Mouse (Mus musculus) heart, embryonic 10.5 days (tissue): ENCODE data around the gene Hmgn2. TPM values are rescaled to one million over a fixed set of nuclear protein-coding genes. Genes with fewer than 3 reads are reported as not detected.

ENCODE experiments used
- DNase-seq: peaks from one replicate; pipeline ENCODE4 v3.0.0-alpha.2; 2017; ENCODE audit warnings: low spot score
- H3K27ac ChIP-seq: fragments of 300-500 bp; sonication (generic); 2 replicates; pipeline ENCODE4 v1.5.1; 2016; ENCODE audit warnings: mild to moderate bottlenecking
- H3K27me3 ChIP-seq: fragments of 300-500 bp; sonication (generic); 2 replicates; pipeline ENCODE4 v1.6.1; 2016; ENCODE audit warnings: mild to moderate bottlenecking; ENCODE audit not compliant: poor library complexity, insufficient read depth, severe bottlenecking
- H3K36me3 ChIP-seq: fragments of 300-500 bp; sonication (generic); 2 replicates; pipeline ENCODE4 v1.6.1; 2016; ENCODE audit warnings: mild to moderate bottlenecking, moderate library complexity
- H3K4me1 ChIP-seq: fragments of 300-500 bp; sonication (generic); 2 replicates; pipeline ENCODE4 v1.6.1; 2016; ENCODE audit warnings: mild to moderate bottlenecking
- H3K4me3 ChIP-seq: fragments of 300-500 bp; sonication (generic); 2 replicates; pipeline ENCODE4 v1.5.1; 2016; ENCODE audit warnings: mild to moderate bottlenecking, moderate library complexity
- H3K9me3 ChIP-seq: fragments of 300-500 bp; sonication (generic); 2 replicates; pipeline ENCODE4 v1.6.1; 2016; ENCODE audit warnings: mild to moderate bottlenecking, moderate library complexity
- WGBS: fragments of 180-500 bp; shearing (Covaris S2); methylation state at CpG from one replicate; pipeline ENCODE4 v1.1.7; 2016; 5-methylcytosine and 5-hydroxymethylcytosine counted together
- polyA plus RNA-seq: library from polyadenylated mRNA; unstranded; fragments of >200 nt; fragmentation: Nextera tagmentation; extraction: Ambion mirVana; gene quantifications from 2 replicates; pipeline ENCODE4 v1.2.1, GENCODE M21; 2016

The Hmgn2 gene
- 2,048 and 2,274 TPM in 2 replicates for polyA plus RNA-seq

DNA sequence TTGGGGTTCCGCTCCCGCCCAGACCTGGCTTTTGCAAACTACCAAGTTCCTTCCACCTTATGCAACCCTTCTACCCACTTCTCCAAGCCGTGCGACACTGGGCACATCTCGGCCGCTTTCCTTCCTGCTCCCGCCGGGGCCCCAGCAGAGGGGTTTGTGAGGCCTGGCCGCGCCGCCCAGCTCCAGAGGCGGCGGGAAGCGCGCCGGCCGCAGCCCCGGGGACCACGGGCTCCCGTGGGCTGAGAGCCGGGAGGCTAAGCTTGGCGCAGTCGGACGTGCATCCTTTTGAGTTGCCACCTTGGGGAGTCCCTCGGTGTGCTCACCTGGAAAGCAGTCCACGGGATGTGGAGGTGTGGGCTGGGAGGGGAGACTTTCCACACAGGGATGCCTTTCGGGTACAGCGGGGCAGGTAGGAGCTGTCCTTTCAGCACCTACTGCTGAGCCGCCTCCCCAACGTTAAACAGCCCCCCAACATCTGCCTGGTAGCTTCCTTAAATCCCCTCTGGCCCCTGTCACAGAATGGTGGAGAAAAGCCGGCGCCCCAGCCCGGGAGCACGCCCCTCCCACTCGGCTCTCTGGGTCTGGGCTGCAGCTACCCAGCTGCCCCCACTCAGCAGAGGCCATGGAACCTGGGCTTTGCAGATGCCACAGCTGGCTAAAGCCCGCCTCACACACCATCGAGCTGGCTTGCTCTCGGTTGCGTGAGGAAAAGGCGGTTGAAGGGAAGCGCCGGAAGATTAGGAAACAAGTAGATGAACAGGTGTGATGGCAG lies at the start of gene Hmgn2:
Gene Hmgn2, minus strand, starts transcription at position 501 of the 772 bp plus-strand sequence.
- DNase-seq: peak; percentile 85
- Histone ChIP-seq H3K4me3 (peak within 1 kb of the TSS; percentile 80), H3K36me3 (peaks cover 63% of the 10 kb centered on the region)

DNA sequence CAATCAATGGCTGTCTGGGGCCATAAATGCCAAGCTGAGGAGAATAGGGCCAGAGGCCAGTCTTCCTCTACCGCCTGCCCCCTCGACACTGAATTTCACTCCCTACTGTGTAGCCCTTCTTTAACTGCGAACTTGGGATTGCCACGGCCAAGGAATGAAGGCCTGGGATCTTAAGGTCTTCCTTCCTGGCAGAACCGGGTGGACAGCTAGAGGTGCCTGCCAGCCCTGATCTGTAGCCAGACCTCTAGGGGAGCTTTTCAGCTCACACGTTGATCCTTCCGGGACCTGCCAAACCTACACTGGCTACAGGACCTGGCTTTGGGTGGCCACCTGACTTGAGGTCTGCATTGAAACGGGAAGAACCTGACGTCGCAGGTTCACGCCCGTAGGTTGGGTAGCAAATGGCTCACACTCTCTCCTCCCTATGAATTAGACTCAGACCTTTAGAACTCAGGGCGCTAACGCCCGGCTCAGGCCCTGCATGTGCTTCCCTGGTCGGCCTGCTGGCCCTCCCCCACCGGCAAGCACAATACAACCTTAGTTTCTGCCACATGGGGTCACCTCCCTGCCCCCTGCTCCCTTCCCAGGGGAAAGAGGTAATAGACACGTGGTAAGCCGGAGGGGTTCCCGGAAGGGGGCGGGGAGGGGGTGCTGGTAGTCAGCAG lies 48.9 kb upstream of the Hmgn2 start:
- DNase-seq: no peak
- under 1% methylated on average over 21 of the region's 21 CpGs for WGBS
- H3K27ac ChIP-seq: peak overlapping the region; percentile 82
- H3K36me3 ChIP-seq: no peaks in the 10 kb centered on the region
- H3K4me1 ChIP-seq: peaks cover 64% of the 10 kb centered on the region
- peak overlapping the region; percentile 63 for H3K4me3 ChIP-seq
- H3K27me3 ChIP-seq: no peaks in the 10 kb centered on the region
- no peaks in the 10 kb centered on the region for H3K9me3 ChIP-seq

More for the DNA sequence above, at the start of gene Hmgn2:
- H3K27ac ChIP-seq: peak within 1 kb of the TSS; percentile 100
- WGBS: under 1% methylated on average over 42 of the region's 42 CpGs
- no peaks in the 10 kb centered on the region for H3K27me3 ChIP-seq
- H3K4me1 ChIP-seq: peaks cover 27% of the 10 kb centered on the region
- H3K9me3 ChIP-seq: no peaks in the 10 kb centered on the region

DNA sequence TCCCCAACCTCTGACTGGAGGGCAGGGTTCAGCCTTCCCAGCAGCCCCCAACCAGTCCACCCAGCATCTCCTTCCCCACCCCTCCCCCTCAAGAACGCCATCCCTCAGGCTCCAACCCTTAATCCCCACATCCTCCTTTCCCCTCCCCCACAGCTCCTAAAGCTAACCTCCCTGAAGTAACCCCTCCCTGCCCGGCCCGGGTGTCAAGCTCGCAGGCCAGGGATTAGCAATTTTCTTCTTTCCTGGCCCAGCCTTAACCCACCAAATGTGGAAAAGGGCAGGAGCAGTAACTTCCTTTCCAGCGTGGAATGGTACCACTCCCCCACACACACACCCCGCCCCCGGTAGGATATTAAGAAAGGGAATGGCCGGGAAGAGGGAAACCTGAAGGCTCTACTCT lies 48.3 kb upstream of the Hmgn2 start:
- Histone ChIP-seq H3K9me3 (no peaks in the 10 kb centered on the region), H3K27ac (peak overlapping the region; percentile 82), H3K4me3 (peak overlapping the region; percentile 63), H3K27me3 (no peaks in the 10 kb centered on the region), H3K36me3 (no peaks in the 10 kb centered on the region), H3K4me1 (peaks cover 70% of the 10 kb centered on the region)
- WGBS: 0% methylated on average over 8 of the region's 8 CpGs
- DNase-seq: peak; percentile 80

DNA sequence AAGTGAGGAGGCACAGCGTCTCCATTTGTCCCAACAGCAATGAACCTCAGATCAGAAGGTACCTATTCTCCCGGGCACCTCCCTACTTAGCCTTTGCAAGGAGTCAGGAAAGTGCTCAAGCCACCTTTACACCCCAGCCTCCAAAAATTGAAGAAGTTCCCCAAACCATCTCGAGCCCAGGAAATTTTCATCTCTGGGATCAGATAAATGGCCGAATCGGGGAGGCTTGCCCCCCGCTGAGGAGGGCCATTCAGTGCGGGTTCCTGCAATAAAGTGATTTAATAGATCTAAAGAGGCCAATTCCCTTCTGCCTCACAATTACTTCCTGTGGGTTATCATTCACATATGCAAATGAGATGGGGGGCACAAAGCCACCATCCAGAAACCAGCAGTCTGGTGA lies 47.8 kb upstream of the Hmgn2 start:
- H3K4me1 ChIP-seq: peaks cover 75% of the 10 kb centered on the region
- no peaks in the 10 kb centered on the region for H3K9me3 ChIP-seq
- H3K36me3 ChIP-seq: no peaks in the 10 kb centered on the region
- peak overlapping the region; percentile 82; the same call in 1 of the 2 replicates for H3K27ac ChIP-seq
- peak overlapping the region; percentile 63 for H3K4me3 ChIP-seq
- no peak for DNase-seq
- WGBS: 8% methylated on average over 7 of the region's 7 CpGs
- no peaks in the 10 kb centered on the region for H3K27me3 ChIP-seq

DNA sequence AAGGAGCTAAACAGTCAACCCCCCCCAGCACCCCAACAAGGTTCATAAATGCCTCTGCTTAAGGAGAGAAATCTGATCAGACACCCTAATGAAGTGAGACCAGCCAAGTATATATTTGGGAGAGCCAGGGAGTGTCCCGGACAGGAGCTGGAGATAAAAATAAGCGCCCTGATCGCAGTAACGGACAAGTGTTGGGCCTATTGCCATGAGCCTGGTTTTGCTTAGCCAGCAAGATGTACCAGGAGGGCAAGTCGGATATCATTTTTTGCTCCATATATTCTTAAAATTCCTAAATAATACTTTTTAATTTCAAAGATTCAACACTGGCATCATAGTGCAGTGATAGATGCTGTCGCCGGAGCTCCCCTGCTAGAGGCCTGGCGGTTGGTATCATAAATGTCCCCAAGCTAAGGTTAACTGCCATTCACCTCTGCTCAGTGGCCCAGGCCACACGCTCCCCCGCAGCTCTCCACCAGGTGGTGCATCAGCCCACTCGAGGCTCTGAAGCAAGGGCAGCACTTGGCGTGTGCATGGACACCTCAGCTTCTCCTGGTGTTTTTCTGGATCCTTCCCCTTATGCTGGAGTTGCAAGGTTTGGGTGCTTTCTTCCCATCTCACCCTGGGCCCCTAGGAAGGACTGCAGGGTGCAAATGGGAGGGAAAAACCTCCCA lies 44.5 kb upstream of the Hmgn2 start:
- no peak for DNase-seq
- no peaks in the 10 kb centered on the region for H3K9me3 ChIP-seq
- H3K36me3 ChIP-seq: no peaks in the 10 kb centered on the region
- peaks cover 59% of the 10 kb centered on the region for H3K4me1 ChIP-seq
- 36% methylated on average over 12 of the region's 12 CpGs for WGBS
- H3K27ac ChIP-seq: peak overlapping the region; percentile 83
- H3K27me3 ChIP-seq: no peaks in the 10 kb centered on the region
- no peak overlapping the region for H3K4me3 ChIP-seq

DNA sequence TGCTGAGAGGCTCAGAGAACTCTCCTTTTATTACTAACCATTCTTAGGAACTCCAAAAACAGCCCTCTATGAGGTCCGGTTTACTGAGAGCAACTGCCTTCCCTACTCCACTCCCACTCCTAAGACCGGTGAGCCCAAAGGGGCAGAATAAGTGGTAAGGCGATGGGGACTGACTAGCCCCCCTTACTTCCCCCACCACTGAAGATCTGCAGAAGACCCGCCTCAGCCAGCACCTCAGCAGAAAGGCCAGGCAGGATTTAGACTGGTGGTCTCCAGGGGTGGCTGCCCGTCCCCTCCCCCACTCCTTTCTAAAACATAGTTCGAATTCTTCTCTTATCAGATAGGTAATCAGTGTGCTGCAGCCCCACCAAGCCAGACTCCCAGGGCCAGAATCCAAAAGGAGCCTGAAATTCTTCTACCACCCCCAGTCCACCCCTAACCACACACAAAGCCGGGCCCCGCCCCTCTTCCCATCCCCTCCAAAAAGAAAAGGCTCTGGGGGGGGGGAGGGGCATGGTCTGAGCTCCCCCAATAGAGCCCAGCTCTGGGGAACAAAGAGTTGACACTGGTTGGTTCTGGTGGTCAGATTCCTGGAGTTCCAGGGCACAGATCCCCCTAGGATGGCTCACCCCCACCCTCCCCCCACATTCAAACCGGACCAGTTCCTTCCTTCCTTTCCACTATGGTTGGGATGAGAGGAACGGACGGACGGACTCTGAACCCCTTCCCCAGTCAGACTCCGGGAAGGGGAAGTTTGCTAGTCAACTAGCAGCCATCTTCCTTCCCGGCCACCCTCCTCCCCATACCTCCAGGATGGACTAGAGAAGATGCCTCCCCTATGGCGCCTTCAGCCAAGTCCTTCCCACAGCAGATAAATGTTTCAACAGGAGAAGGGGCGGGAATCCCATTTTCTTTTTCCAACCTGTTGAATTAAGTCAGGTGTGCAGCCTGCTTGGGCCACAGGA lies 43.3 kb upstream of the Hmgn2 start:
- no peaks in the 10 kb centered on the region for H3K36me3 ChIP-seq
- no peaks in the 10 kb centered on the region for H3K9me3 ChIP-seq
- H3K4me3 ChIP-seq: peak overlapping the region; percentile 48
- no peak for DNase-seq
- 5% methylated on average over 16 of the region's 16 CpGs for WGBS
- H3K27ac ChIP-seq: peak overlapping the region; percentile 83
- peaks cover 49% of the 10 kb centered on the region for H3K4me1 ChIP-seq
- no peaks in the 10 kb centered on the region for H3K27me3 ChIP-seq

DNA sequence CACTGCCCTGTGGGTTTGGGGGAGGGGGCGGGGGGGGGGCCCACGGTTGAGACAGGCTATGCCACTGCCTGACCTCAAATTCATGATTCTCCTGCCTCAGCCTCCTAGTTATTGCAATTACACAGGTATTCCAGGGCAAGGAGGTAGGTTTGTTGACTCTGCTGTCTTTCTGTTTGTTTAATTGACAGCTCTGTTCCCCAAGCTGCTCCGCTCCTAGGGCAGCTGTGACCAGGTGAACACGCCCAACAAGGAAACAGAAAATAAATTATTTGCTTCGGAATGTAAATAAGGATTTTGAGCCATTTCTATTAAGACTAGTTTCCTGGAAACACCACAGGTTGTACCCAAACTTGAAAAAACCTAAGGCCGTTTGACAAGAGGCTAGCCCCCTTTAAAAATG lies 41.3 kb upstream of the Hmgn2 start:
- H3K27me3 ChIP-seq: no peaks in the 10 kb centered on the region
- peaks cover 8% of the 10 kb centered on the region for H3K36me3 ChIP-seq
- H3K9me3 ChIP-seq: no peaks in the 10 kb centered on the region
- peaks cover 43% of the 10 kb centered on the region for H3K4me1 ChIP-seq
- 76% methylated on average over 6 of the region's 6 CpGs for WGBS
- H3K4me3 ChIP-seq: no peak overlapping the region
- no peak for DNase-seq
- H3K27ac ChIP-seq: no peak overlapping the region

DNA sequence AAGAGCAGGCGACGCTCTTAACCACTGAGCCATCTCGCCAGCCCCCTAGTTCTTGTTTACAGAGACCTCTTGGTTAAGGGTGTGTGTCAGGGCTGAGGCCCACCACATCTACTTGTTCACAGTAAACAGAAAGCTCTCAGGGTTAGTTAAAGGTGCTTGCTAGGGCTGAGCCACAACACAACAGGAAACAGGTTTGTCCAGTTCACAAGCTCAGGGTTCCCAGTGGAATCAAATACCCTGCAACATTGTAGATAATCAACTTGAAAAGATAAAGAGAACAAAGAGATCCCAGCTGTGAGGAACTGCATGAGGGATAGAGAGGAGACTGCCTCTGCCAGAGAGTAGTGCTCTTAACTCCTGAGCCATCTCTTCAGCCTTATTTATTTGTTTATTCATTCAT lies 38.4 kb upstream of the Hmgn2 start:
- DNase-seq: no peak
- H3K36me3 ChIP-seq: peaks cover 8% of the 10 kb centered on the region
- H3K27ac ChIP-seq: no peak overlapping the region
- H3K27me3 ChIP-seq: no peaks in the 10 kb centered on the region
- H3K9me3 ChIP-seq: no peaks in the 10 kb centered on the region
- H3K4me3 ChIP-seq: no peak overlapping the region
- 77% methylated on average over 3 of the region's 3 CpGs for WGBS
- H3K4me1 ChIP-seq: peaks cover 27% of the 10 kb centered on the region

DNA sequence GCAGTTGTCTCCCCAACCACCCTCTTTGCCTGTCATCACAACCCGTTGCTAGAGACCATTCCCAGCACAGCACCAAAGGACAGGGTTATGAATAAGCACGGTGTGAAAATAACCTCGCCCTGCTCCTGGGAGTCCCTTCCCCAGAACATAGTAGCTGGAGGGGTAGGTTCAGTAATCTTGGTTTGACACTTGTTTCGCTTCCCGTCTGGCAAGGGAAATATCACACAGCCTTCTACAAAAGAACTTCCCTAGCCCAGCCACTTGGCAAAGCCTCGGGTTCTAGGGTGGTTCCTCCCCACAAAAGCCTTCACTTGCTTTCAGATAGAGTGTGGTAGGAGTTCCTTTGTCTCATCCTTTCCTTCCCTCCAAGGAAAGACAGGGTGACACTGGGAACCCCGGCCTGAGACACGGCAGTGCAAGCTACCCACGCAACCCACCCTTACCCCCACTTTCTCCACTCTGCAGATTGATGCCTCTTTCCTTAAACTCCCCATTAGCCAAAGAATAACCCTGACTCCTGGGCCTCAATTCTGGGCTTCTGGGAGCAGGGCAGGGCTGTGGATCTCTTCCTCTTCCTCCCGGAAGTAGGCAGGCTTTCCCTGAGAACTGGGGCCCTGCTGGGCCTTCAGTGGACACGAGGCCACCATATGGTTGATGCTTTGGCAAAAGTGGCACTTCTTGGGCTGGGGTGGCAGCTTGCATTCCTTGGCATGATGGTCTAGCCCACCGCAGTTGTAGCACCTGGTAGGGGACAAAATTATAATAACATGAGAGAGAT lies 37.3 kb upstream of the Hmgn2 start:
- H3K4me3 ChIP-seq: no peak overlapping the region
- 74% methylated on average over 12 of the region's 12 CpGs for WGBS
- no peaks in the 10 kb centered on the region for H3K27me3 ChIP-seq
- 0 out of 2 replicates have a peak overlapping the region, but pooled peaks have one; percentile 52 for H3K27ac ChIP-seq
- no peak for DNase-seq
- peaks cover 8% of the 10 kb centered on the region for H3K36me3 ChIP-seq
- H3K4me1 ChIP-seq: peaks cover 16% of the 10 kb centered on the region
- H3K9me3 ChIP-seq: no peaks in the 10 kb centered on the region

DNA sequence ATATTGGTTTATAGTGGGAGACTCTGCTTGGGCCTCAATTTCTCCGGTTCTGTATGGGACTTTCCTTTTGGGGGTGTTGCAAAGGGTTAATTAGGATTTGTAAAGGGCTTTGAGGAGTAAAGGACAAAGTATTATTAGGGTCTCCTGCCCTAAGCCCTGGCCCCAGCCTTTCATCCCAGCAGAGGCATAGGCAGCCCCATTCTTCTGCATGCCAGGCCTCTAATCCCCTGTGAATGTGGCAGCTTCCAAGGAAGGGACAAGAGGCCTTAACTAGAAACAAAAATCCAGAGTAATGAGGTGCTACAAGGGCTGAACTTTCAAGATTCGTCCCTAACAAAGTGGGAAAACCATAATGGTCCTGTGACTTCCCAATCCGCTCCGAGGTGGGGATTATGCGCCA lies 34.5 kb upstream of the Hmgn2 start:
- Histone ChIP-seq H3K4me3 (no peak overlapping the region), H3K4me1 (peaks cover 17% of the 10 kb centered on the region), H3K27ac (no peak overlapping the region), H3K9me3 (no peaks in the 10 kb centered on the region), H3K36me3 (peaks cover 8% of the 10 kb centered on the region), H3K27me3 (no peaks in the 10 kb centered on the region)
- no peak for DNase-seq
- WGBS: 73% methylated on average over 5 of the region's 5 CpGs

DNA sequence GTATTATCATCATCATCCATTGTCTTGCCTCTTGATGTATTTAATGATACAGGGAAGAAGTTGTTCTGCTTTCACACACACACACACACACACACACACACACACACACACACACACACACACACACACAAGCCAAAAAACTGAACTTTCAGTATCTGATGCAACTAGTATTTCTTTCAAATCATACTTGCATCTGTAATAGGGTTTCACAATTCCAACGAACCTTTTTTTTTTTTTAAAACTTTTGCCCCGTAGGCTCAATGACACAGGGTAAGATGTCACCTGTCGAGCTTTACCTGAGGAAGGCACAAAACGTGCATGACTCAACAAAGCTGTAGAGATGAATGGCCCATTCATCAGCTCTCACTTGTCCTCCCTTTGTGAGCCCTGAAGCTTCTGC lies 33.8 kb upstream of the Hmgn2 start:
- Histone ChIP-seq H3K9me3 (no peaks in the 10 kb centered on the region), H3K4me3 (no peak overlapping the region), H3K27me3 (no peaks in the 10 kb centered on the region), H3K27ac (no peak overlapping the region), H3K4me1 (peaks cover 14% of the 10 kb centered on the region), H3K36me3 (peaks cover 8% of the 10 kb centered on the region)
- WGBS: 75% methylated on average over 4 of the region's 4 CpGs
- no peak for DNase-seq
